Mouse (Mus musculus): ENCODE measurements around the gene Rimbp3.
"Not testable (repeated sequence)": the region's sequence is repeated elsewhere in the genome, so short reads cannot be mapped to it uniquely, and the experiment has no call there.

Rimbp3 gene

DNA sequence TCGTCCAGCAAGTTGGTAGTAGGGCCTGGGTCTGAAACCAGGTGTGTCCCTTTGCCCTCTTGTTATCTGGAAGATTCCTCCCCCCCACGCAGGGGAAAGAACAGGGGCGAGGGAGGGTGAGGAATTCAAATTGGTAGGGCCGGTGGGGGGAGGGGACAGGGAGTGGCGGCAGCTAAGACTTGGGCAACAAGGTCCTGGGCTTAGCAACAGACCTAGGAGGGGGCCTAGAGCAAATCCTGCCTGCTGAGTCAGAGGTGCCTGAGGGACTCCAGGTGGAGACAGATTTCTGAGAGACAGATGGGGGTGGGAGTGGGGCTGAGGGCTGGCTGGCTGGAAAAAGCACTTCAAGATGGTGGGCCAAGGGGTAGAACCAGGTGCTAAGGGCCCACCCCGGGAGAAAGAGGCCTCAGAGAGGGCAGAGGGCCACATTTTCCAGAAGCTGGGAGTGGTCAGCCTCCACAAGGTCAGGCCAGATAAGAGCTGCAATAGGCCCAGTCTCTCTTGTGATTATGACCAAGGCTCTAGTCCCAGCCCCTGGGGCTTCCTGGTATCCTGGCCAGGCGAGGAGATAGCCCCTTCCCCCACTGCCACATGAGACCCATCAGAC, 11.8 kb downstream of the Rimbp3 start:
- DNase-seq: no peak

GRCm38 (mm10) chr16:17222197-17222596, 13.8 kb downstream of the Rimbp3 start:
- peak; percentile 93 to 95 for DNase-seq

DNA sequence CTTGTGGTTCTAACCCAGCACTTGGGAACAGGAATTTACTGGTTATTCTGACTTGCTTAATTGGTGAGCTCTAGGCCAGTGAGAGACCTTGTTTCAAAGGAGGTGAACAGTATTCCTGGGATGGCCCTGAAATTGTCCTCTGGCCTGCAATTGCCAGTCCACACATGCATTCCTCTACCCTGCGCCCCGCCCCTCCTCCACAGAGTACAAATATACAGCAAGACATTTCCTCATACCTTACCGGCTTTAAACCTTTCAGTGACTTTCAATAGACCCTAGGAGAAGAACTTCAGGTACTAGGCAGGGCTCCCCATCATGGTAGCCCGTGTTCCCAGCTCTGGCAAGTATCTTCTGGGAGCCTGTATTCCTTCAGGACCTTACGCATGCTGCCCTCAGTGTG, 17.2 kb downstream of the Rimbp3 start:
- no peak for DNase-seq

DNA sequence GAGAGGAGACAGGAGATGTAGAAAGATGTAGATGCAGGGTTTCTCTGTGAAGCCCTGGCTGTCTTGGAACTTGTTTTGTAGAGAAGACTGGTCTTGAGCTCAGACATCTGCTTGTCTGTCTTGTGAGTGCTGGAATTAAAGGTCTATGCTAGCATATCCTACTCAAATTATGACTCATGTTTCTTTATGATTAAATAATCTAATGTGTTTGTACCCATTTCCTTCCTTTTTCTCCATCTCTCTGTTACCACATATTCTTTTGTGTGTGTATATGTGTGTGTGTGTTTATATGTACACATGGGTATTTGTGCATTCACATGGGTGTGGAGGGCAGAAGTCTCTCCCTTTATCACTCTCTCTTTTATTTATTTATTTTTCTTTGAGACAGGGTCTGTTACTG, 18.1 kb downstream of the Rimbp3 start:
- DNase-seq: no peak

DNA sequence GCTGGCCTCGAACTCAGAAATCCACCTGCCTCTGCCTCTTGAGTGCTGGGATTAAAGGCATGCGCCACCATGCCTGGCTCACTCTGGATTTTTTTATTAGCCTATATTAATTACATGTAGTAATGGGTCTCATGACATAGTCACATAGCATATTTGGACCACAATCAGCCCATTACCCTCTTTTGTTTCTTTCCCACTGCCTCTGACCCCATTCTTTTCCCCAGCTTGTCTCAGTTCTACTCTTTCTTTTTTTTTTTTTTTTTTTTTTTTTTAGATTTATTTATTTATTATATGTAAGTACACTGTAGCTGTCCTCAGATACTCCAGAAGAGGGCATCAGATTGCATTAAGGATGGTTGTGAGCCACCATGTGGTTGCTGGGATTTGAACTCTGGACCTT, 23.1 kb downstream of the Rimbp3 start:
- DNase-seq: not testable (repeated sequence)

- peak; percentile 90 to 94 for DNase-seq
Measured at GRCm38 (mm10) chr16:17232794-17233701, 24.6 kb downstream of the Rimbp3 start, which contains the start of gene Hic2. Hic2 (plus strand) TSS chr16:17233572.

DNA sequence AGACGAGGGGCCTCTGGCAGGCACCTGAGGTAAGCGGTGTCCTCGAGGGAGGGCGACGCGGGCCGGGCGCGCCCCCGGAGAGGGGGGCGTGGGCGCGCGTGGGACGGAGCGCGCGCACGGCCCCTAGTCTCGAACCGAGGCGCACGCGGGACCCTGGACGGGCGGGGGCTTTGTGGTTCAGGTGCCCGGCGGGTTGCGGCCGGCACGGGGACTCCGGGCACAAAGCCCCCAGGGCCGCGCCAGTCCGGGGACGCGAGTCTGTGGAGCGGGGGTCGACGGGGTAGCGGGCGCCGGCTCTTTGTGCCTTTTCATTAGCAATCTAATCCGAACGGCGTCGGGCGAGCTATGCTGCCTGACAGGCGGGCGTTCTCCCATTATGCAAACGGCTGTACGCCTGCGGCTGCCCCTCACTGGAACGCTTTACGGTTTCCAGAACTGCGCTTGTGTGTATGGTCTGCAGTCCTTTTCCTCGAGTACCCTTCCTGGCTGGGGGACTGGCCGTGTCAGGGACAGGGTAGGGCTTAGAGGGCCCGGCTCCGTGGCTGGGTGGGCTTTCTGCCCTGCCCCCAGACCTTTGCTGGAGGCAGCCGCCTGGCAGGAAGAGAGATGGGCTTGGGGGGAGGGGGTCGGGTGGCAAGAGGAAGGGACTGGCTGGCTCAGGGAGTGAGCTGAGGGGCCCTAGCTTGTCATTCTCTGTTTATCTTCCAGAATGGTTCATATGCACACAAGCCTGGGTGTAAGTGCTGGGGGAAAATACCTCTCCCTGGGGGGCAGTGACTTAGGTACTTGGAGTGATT, 25.5 kb downstream of the Rimbp3 start:
- DNase-seq: peak in 1 of 2 experiments; percentile 50

DNA sequence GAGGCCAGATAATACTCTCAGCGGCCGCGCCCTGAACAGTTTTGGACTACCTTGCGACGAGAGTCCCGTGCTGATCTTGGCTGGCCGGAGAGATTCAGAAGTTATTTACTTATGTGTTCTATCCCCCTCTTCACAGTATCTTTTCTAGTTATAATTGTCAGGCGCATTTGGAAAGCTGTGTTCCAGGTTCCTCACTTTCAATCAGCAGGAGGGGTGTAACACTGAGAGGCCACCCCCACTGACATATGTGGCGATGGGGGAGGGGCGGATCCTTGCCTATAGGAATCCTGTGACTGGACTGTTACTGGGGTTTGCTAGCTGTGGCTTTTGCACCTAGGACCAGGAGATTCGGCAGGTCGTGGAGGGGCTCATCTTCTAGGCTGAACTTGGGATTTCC, 26.1 kb downstream of the Rimbp3 start:
- peak; percentile 54 to 73 for DNase-seq

DNA sequence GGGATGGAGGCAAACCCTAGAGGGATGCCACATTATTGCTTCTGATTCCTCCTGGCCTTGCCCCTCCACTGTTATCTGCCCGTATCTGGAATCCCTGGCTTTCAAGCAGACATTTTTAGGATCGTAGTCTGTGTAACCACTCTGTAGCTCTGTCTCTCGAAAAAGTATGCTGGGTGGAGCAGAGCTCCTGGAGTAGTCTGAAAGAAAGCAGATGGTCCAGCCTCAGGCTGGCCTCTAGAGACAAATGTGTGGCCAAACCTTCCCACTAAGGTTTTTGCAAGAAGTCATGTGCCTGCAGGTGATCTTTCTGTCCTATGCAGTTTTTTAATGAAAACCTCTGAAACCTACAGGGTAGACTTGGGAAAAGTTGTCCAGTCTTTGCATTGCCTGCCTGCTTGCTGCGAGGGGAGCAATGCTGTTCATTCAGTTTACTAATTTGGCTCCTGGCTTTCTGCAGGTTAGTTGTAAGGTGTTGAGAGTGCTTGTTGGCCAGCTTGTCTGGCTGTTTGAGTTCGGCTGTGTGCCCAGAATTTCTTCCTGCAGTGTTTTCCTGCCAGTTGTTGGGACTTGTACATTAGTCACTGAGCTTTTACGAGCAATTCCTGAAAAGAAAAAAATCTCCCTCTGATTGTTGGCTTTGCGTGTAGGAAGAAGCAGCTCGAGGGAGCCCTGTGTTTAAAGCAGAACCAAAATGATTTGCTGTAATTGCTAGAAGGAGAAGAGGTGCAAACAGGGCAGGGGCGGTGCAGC, 26.7 kb downstream of the Rimbp3 start:
- peak; percentile 42 to 52 for DNase-seq

DNA sequence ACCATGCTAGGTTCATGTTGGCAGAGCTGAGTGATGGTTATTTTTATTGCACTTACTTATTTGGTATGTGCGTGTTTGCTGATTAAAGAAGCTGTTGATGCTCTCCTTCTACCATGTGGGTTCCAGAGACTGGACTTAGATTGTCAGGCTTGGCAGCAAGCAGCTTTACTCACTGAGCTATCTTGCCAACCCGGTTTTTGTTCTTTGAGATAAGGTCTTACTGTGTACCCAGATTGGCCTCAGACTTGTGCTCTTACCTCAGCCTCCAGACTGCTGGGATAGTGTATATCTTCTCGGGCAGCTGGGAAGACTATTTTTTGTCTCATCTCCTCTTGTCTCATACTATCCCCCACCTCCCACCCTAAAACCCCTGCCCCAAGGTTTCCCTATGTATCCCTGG, 29.2 kb downstream of the Rimbp3 start:
- DNase-seq: no peak

- DNase-seq: no peak
Measured at GRCm38 (mm10) chr16:17239409-17239808, 31.0 kb downstream of the Rimbp3 start.

DNA sequence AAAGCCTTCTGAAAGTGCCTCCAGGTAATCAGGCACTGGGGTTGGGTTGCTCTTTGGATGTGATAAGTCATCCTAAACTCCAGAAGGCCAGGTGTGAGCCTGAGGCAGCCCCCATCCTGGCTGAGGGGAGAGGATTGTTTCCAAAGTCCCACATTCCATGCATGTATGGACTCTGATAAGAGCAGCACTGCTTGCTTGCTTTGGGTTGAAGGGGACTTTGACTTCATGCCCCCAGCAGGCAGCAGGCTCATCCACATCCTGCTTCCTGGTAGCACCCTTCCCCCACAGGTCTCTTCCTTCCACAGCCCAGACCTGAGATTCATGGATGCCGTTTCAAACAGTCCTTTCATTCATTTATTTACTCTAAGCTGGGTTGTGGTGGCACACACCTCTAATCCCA, 35.3 kb downstream of the Rimbp3 start:
- no peak for DNase-seq

GRCm38 (mm10) chr16:17244996-17245395, 36.6 kb downstream of the Rimbp3 start:
- no peak for DNase-seq

DNA sequence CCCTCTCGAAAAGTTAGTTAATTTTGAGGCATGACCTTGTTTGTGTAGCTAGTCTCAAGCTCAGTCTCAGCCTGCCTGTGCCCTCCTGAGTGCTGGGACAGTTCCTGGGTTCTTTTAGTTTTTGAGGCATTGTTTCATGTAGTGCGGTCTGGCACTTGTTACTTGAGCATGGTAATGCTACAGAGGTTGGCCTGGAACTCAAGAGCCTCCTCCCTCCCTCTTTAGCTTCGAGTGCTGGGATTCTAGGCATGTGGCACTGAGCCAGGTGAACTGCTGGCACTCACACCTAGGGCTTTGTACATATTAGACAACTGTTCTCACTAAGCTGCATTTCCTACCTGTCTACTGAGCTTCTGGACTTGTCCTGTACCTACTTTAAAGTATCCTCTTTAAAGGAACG, 39.3 kb downstream of the Rimbp3 start:
- peak; percentile 33 to 62 for DNase-seq

GRCm38 (mm10) chr16:17249135-17249534, 40.7 kb downstream of the Rimbp3 start:
- DNase-seq: no peak

DNA sequence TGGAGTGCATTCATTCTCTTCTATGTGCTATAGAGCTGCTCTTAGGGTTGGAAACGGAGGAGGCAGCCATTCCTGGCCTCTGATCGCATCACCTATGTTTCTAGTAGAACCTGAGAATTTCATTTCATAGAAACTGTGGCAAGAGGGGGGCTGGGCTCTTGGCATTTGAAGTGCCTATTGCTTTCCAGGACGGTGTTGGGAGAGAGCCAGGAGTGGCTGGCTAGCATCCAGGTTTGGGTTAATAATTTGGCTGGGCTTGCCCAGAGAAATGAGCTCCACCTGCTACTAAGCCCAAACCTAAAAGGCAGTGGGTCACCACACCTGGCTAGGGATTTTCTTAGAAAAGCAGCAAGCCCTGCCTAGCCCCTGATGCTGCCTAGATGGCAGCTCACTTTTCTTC, 43.1 kb downstream of the Rimbp3 start:
- DNase-seq: peak; percentile 94 to 95

DNA sequence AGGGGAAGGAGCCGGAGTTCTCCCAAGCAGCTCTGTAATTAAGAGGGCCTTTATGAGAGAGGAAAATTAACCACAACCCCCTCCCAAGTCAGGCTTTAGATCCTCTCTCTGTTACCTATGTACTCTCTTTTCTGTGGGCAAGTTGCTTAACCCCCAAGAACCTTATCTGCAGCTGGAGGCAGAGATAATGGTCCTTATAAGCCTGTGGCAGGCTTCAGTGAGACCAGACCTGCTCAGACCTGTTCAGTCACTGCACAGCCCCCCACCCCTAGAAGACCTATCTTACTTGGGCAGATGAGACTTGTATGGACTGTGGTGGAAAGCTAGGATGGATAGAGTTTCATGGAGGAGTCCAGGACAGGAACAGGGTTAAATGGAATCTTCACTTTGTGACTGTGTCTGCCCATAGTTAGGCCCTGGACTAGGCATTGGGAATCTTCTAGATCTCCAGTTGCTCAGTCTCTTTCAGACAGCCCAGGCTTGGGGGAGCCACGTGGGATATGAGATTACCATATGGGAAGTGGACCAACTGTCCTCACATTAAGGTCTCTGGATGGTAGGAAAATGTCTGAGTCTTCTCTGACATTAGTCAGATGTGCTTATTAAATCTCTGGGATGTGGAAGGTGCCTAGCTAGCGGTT, 43.8 kb downstream of the Rimbp3 start:
- no peak for DNase-seq

DNA sequence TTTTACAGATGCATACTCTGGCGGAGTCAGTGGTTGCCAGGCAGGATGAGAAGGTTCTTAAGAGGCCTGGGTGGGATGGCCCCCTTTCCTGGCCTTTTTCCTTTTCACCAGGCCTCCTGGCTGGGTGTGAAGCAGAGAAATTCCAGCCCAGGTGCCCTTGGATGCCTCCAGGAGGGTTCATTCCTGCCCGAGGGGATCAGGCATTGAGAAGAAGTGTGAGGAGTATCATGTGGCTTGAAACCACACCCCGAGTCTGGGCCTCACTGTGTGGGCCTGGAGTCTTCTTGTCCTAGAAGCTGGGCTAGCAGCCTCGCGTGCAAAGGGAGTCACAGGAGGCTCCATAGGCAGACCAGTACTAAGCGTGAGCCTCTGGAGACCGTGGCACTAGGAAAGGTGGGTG, 44.4 kb downstream of the Rimbp3 start:
- DNase-seq: no peak

DNA sequence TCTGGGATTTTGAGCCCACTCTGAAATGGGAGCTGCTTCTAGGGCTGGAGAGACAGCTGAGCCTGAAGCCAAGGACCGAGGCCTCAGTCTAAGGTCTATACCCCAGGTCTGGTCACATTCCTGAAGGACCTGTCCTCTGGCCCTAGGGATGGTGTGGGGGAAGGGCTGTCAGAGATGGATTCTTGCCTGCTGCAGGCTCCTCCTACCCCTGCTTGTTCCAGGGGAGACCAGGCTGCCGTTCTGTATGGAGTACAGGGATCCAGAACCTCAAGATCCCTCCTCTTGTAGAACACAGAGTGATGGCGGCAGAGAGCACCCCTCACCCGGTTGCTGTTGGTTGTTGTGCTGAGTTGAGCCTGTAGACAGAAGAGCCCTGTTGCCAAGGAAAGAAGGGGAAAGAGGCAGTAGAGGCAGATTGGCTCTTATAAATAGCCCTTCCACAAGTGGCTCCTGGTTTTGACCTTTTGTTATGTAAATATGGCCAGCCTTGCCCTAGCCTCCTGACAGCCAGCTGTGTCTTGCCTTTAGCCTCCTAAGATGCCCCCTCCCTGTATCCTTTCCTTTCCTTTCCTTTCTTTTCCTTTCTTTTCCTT, 45.7 kb downstream of the Rimbp3 start:
- no peak for DNase-seq

- no peak for DNase-seq
Measured at GRCm38 (mm10) chr16:17255270-17255669, 46.9 kb downstream of the Rimbp3 start.

- no peak for DNase-seq
Measured at GRCm38 (mm10) chr16:17257359-17257821, 49.0 kb downstream of the Rimbp3 start.

GRCm38 (mm10) chr16:17258917-17259316, 50.5 kb downstream of the Rimbp3 start:
- no peak for DNase-seq

Data from cerebellum, postnatal 25 days (tissue).